In genomic region chr16:28962987-28963386, GRCm38 (mm10) we compare ENCODE assay signal across 26 mouse cellular contexts.
"Had no signal": no experiment of that assay in that cellular context is flagged by ENCODE, and none has a peak within 500 bp of the region (broad histone marks: within the 10 kb centered on the region; RNA-seq: fewer than 3 reads in every experiment).

No protein-coding gene starts in this region.

- H3K27me3 ChIP-seq: heart, embryonic 13.5 days; heart, embryonic 15.5 days; kidney, embryonic 15.5 days; limb, embryonic 13.5 days; limb, embryonic 15.5 days; liver, embryonic 12.5 days had no signal

- H3K4me1 ChIP-seq: heart, embryonic 13.5 days; heart, embryonic 15.5 days; kidney, embryonic 15.5 days; limb, embryonic 13.5 days; limb, embryonic 15.5 days; liver, embryonic 12.5 days had no signal

- H3K9ac ChIP-seq: heart, embryonic 13.5 days; heart, embryonic 15.5 days; hindbrain, embryonic 14.5 days; kidney, embryonic 15.5 days; limb, embryonic 13.5 days; limb, embryonic 15.5 days; liver, embryonic 12.5 days; liver, embryonic 14.5 days had no signal

- H3K4me2 ChIP-seq: heart, embryonic 11.5 days; heart, embryonic 13.5 days; heart, embryonic 15.5 days; hindbrain, embryonic 14.5 days; kidney, embryonic 15.5 days; limb, embryonic 13.5 days; limb, embryonic 15.5 days; liver, embryonic 12.5 days had no signal

- H3K36me3 ChIP-seq: heart, embryonic 13.5 days; heart, embryonic 15.5 days; kidney, embryonic 15.5 days; limb, embryonic 13.5 days; limb, embryonic 15.5 days; liver, embryonic 12.5 days had no signal

- H3K4me3 ChIP-seq: heart, adult 2 months; heart, embryonic 13.5 days; heart, embryonic 15.5 days; kidney, embryonic 15.5 days; layer of hippocampus, adult 2 months; limb, embryonic 13.5 days; limb, embryonic 15.5 days; liver, embryonic 12.5 days had no signal

- H3K9me3 ChIP-seq: heart, embryonic 13.5 days; heart, embryonic 15.5 days; kidney, embryonic 15.5 days; limb, embryonic 13.5 days; limb, embryonic 15.5 days; liver, embryonic 12.5 days had no signal

- ATAC-seq: hindbrain, embryonic 16.5 days; intestine, embryonic 16.5 days; liver, embryonic 12.5 days had no signal

- H3K27ac ChIP-seq: heart, adult 2 months; heart, embryonic 13.5 days; heart, embryonic 15.5 days; hindbrain, embryonic 14.5 days; kidney, embryonic 15.5 days; layer of hippocampus, adult 2 months; limb, embryonic 13.5 days; limb, embryonic 15.5 days; liver, embryonic 12.5 days; liver, embryonic 14.5 days had no signal

- DNase-seq: gastrocnemius, postnatal 14 days; gastrocnemius, postnatal 36 days; heart, adult 11 months; heart, adult 2 months; heart, postnatal 14 days; heart, postnatal 36 days; kidney, adult 11 months; kidney, adult 2 months; kidney, adult 9 months; kidney, postnatal 10 days; kidney, postnatal 25 days; kidney, postnatal 4 days; layer of hippocampus, postnatal 36 days; left cerebral cortex, postnatal 4 days had no signal
